Mouse (Mus musculus) liver, adult 2 months (tissue): Measurements from ENCODE around the gene Serinc3.

Source experiments
- CTCF ChIP-seq: fragments of 200-500 bp; IDR thresholded peaks from 2 replicates; pipeline ENCODE4 v1.5.1; 2011; ENCODE audit warnings: low read depth, low read length, control low read depth
- POLR2A ChIP-seq: fragments of 200-500 bp; IDR thresholded peaks from 2 replicates; pipeline ENCODE4 v1.6.1; 2011; ENCODE audit warnings: low read length, control low read depth; ENCODE audit not compliant: insufficient read depth; ENCODE audit errors: extremely low read depth

DNA sequence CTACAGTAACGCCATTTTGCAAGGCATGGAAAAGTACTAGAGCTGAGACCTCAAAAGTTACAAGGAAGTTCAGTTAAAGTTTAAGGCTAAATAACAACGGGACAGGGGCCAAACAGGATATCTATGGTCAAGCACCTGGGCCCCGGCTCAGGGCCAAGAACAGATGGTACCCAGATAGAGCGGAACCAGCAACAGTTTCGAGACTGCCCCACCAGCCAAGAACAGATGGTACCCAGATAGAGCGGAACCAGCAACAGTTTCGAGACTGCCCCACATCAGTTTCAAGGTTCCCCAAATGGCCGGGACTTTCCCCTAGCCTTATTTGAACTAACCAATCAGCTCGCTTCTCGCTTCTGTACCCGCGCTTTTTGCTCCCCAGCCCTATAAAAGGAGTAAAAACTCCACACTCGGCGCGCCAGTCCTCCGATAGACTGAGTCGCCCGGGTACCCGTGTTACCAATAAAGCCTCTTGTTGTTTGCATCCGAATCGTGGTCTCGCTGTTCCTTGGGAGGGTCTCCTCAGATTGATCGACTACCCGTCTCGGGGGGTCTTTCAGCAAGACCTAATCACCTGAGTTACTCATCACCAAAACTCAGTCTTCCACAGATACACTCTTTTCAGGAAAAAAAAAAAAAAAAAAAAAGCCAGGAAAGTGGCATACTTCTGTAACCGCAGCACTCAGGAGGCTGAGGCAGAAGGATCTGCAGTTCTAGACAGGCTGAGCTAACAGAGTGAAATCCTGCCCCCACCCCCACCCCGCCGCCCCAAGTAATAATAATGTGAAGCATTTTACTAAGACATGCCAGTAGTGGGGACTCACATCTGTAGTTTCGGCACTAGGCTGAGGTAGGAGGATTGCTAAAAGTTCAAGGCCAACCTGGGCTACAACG lies 2.0 kb downstream of the Serinc3 start:
- no peak for TF ChIP-seq CTCF
- TF ChIP-seq POLR2A = no peak
